30 mouse cellular contexts compared by ENCODE assay signal in genomic region chr15:88989236-88989635, GRCm38 (mm10). TPM values are rescaled to one million over a fixed set of nuclear protein-coding genes. Genes with fewer than 3 reads are reported as not detected.
DNase-seq lines count a peak whose midpoint lies in the region; TF ChIP-seq lines count a peak whose summit lies in the region.
"Had no signal": no experiment of that assay in that cellular context is flagged by ENCODE, and none has a peak within 500 bp of the region (broad histone marks: within the 10 kb centered on the region; RNA-seq: fewer than 3 reads in every experiment).

No protein-coding gene starts in this region.

- intact Hi-C loops in heart, postnatal 14 days (cut with DNase I) = no loop called here

- no peak for TF ChIP-seq POLR2A in lung, adult 2 months (IDR thresholded peaks at IDR 0.05; ENCODE audit: borderline replicate concordance, extremely low read depth, low read depth, low read length)

- H3K4me1 ChIP-seq in lung, adult 2 months (ENCODE audit: control insufficient read depth, insufficient read depth, low read length) = no peaks in the 10 kb centered on the region
- H3K4me1 ChIP-seq: forebrain, embryonic 15.5 days; hindbrain, embryonic 15.5 days; limb, embryonic 10.5 days; lung, embryonic 15.5 days had no signal

- DNase-seq in adrenal gland, postnatal 10 days = peak; percentile 39
- DNase-seq in adrenal gland, postnatal 4 days (ENCODE audit: low spot score in 2 of 2) = no peak
- DNase-seq in lung, adult 18-20 months = peak; percentile 20 to 45
- no peak for DNase-seq in lung, adult 2 months
- peak; percentile 88 for DNase-seq in fat pad, adult 2 months (ENCODE audit: extremely low read depth, low read depth, low spot score)
- peak; percentile 36 for DNase-seq in lung, postnatal 4 days
- DNase-seq in embryo, embryonic 11 days = no peak
- DNase-seq in heart, postnatal 14 days = no peak
- DNase-seq: cerebellum, adult 9-11 months; heart, postnatal 36 days; thymus, postnatal 4 days had no signal

- H3K4me3 ChIP-seq in lung, adult 2 months (replicated peaks; ENCODE audit: extremely low read depth, low read depth, low read length) = no peak overlapping the region
- H3K4me3 ChIP-seq: erythroblast, embryonic 14.5 days; forebrain, embryonic 15.5 days; heart, embryonic 12.5 days; hindbrain, embryonic 15.5 days; layer of hippocampus, adult 2 months; limb, embryonic 10.5 days; lung, embryonic 15.5 days; myocyte had no signal

- TF ChIP-seq CTCF in lung, adult 2 months (IDR thresholded peaks at IDR 0.05; ENCODE audit: insufficient read depth, low read length) = no peak

- 9% methylated on average over 2 of the region's 2 CpGs for WGBS in lung, adult 2 months

RNA-seq across cellular contexts. Expression of gene Mov10l1, which starts 6.5 kb away (rescaled TPM):
- not detected for total RNA-seq in adrenal gland, postnatal 10 days (2021)
- under 1 TPM in 1 of 2 experiments, not detected in 1; 0.53 TPM for total RNA-seq in adrenal gland, postnatal 4 days (2021)
- polyA plus RNA-seq in lung, adult 2 months (2012; rRNA removed) = 0.23 and 0.43 TPM in 2 replicates
- 10 to 100 TPM; 72.2 to 81.8 TPM for total RNA-seq in heart, postnatal 14 days (2021)
- total RNA-seq: CH12.LX; gastrocnemius, adult 18-20 months; granulocyte monocyte progenitor cell, adult 5-6 weeks; layer of hippocampus, adult 2 months; left cerebral cortex, adult 18-20 months; neutrophil, adult 5-6 weeks had no signal
- polyA plus RNA-seq: activated CD4-positive, CD25-positive, alpha-beta regulatory T cell, adult 4 months; erythroblast, embryonic 14.5 days; forebrain, embryonic 15.5 days; hindbrain, embryonic 15.5 days; intestine, embryonic 16.5 days; midbrain, embryonic 11.5 days; myocyte; Patski; small intestine, adult 2 months had no signal

RNA-seq across cellular contexts. Expression of gene Mlc1, which starts 10.4 kb away (rescaled TPM):
- under 1 TPM in 1 of 2 experiments, not detected in 1; 0.09 TPM for total RNA-seq in adrenal gland, postnatal 10 days (2021)
- total RNA-seq in adrenal gland, postnatal 4 days (2021) = under 1 TPM in 1 of 2 experiments, not detected in 1; 0.17 TPM
- polyA plus RNA-seq in lung, adult 2 months (2012; rRNA removed) = 29.5 and 30.2 TPM in 2 replicates
- not detected for total RNA-seq in heart, postnatal 14 days (2021)
- total RNA-seq: CH12.LX; gastrocnemius, adult 18-20 months; granulocyte monocyte progenitor cell, adult 5-6 weeks; heart, postnatal 36 days; neutrophil, adult 5-6 weeks had no signal
- polyA plus RNA-seq: activated CD4-positive, CD25-positive, alpha-beta regulatory T cell, adult 4 months; erythroblast, embryonic 14.5 days; intestine, embryonic 16.5 days; limb, embryonic 10.5 days; liver, embryonic 11.5 days; myocyte had no signal

RNA-seq across cellular contexts. Expression of gene Ttll8, which starts 35.0 kb away (rescaled TPM):
- total RNA-seq in adrenal gland, postnatal 10 days (2021) = not detected
- under 1 TPM in 1 of 2 experiments, not detected in 1; 0.28 TPM for total RNA-seq in adrenal gland, postnatal 4 days (2021)
- 0.45 and 0.65 TPM in 2 replicates for polyA plus RNA-seq in lung, adult 2 months (2012; rRNA removed)
- not detected for total RNA-seq in heart, postnatal 14 days (2021)
- total RNA-seq: CH12.LX; gastrocnemius, adult 18-20 months; granulocyte monocyte progenitor cell, adult 5-6 weeks; heart, postnatal 36 days; neutrophil, adult 5-6 weeks had no signal
- polyA plus RNA-seq: activated CD4-positive, CD25-positive, alpha-beta regulatory T cell, adult 4 months; erythroblast, embryonic 14.5 days; forebrain, embryonic 15.5 days; heart, embryonic 12.5 days; intestine, embryonic 16.5 days; limb, embryonic 10.5 days; liver, embryonic 11.5 days; lung, embryonic 15.5 days; midbrain, embryonic 11.5 days; myocyte; small intestine, adult 2 months had no signal

Comparison
In these comparisons a context has a peak if more than half of its experiments do, and no peak if none do; other contexts are left out.
1. DNase-seq: peak in adrenal gland, postnatal 10 days (single experiment), lung, adult 18-20 months (2 of 2), fat pad, adult 2 months (single experiment) and lung, postnatal 4 days (2 of 2); none in adrenal gland, postnatal 4 days (0 of 2), lung, adult 2 months (single experiment), embryo, embryonic 11 days (single experiment) and heart, postnatal 14 days (0 of 2).
2. RNA of gene Mov10l1, which starts 6.5 kb away (total RNA-seq): 72.2 to 81.8 TPM in heart, postnatal 14 days; 0.53 TPM in adrenal gland, postnatal 4 days and not detected in adrenal gland, postnatal 10 days; every median in the first group is over 10 times any median in the second.